Mouse (Mus musculus) G1E (cell line): Measurements from ENCODE around the gene Olfr1411. TPM values are rescaled to one million over a fixed set of nuclear protein-coding genes. Genes with fewer than 3 reads are reported as not detected.

Experiments used
- ATAC-seq: 2 replicates; pipeline ENCODE4 v1.8.0; 2016; ENCODE audit warnings: mild to moderate bottlenecking; ENCODE audit not compliant: insufficient number of reproducible peaks, poor library complexity, low FRiP score, severe bottlenecking; ENCODE audit errors: extremely low read depth
- DNase-seq: peaks from one replicate; pipeline ENCODE4 v3.0.0; 2012; ENCODE audit warnings: low spot score
- H3K27me3 ChIP-seq: 2 replicates; pipeline ENCODE4 v1.6.1; 2012; ENCODE audit warnings: mild to moderate bottlenecking, low read length, inconsistent platforms; ENCODE audit not compliant: insufficient read depth
- H3K36me3 ChIP-seq: replicated peaks from 2 replicates; pipeline ENCODE3; 2012; ENCODE audit warnings: mild to moderate bottlenecking, inconsistent platforms
- H3K4me1 ChIP-seq: 2 replicates; pipeline ENCODE4 v1.6.1; 2012; ENCODE audit warnings: low read depth, low read length, inconsistent platforms, mixed read lengths; ENCODE audit not compliant: insufficient read depth
- H3K4me3 ChIP-seq: 2 replicates; pipeline ENCODE4 v1.5.1; 2012; ENCODE audit warnings: low read depth, mild to moderate bottlenecking, inconsistent platforms, low read length, moderate library complexity, mixed read lengths
- H3K9me3 ChIP-seq: replicated peaks from 2 replicates; pipeline ENCODE4 v1.6.1; 2012; ENCODE audit warnings: inconsistent platforms
- CTCF ChIP-seq: IDR thresholded peaks from 2 replicates; pipeline ENCODE4 v1.5.1; 2012; ENCODE audit warnings: low read depth, low read length, inconsistent platforms, mixed read lengths
- GATA1 ChIP-seq: IDR thresholded peaks from 2 replicates; pipeline ENCODE4 v1.6.1; 2012; ENCODE audit warnings: borderline replicate concordance, low read length, inconsistent platforms, mixed read lengths
- GATA2 ChIP-seq: IDR thresholded peaks from 2 replicates; pipeline ENCODE4 v1.6.1; 2012; ENCODE audit warnings: low read depth, low read length, inconsistent platforms, borderline replicate concordance
- POLR2AphosphoS5 ChIP-seq: IDR thresholded peaks from 2 replicates; pipeline ENCODE4 v1.6.1; 2012; ENCODE audit warnings: low read depth, low read length, inconsistent platforms; ENCODE audit not compliant: insufficient replicate concordance
- TAL1 ChIP-seq: conservative IDR thresholded peaks from 2 replicates; pipeline ENCODE4 v1.6.1; 2012; ENCODE audit warnings: low read depth, low read length, inconsistent platforms, mixed read lengths
- polyA plus RNA-seq: library from polyadenylated mRNA; stranded (reverse); fragments of >175 nt; gene quantifications from 2 replicates; pipeline ENCODE4 v1.2.3, GENCODE M21; 2012
- total RNA-seq, 2 experiments: library from RNA; stranded (forward) in 1 of 2; stranded (reverse) in 1 of 2; fragments of 200-1000 nt in 1 of 2; fragments of >200 nt in 1 of 2; fragmentation: Nextera tagmentation in 1 of 2; gene quantifications; 2 replicates each; pipeline ENCODE4 v1.2.3; 2014 to 2017

Gene Olfr1411
- total and polyA plus RNA-seq, 3 experiments = not detected

DNA sequence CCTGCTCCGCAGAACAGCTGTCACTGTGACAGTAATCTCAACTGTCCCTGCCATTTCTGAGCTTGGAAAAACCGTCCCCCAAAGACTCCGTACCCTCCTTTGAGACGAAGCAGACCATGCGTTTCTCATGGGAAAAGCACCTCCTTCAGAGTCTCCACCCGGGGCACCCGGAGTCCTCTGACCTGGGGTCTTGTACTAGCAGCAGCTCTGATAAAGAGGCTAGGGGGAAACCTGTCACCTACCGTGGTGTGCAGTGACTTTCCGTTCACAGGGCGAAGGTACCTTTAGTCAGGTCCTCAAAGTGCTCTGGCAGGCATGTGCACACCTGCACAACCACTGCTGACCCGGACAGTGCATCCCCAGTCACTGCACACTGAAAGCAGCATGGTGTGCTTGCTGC lies 42.5 kb downstream of the Olfr1411 start:
- Histone ChIP-seq H3K4me3 (no peak overlapping the region), H3K36me3 (peaks cover 61% of the 10 kb centered on the region), H3K4me1 (peaks cover 33% of the 10 kb centered on the region), H3K9me3 (no peaks in the 10 kb centered on the region), H3K27me3 (peaks cover 4% of the 10 kb centered on the region; the same call in 1 of the 2 replicates)
- DNase-seq (no peak), ATAC-seq (no peak)
- no peak for TF ChIP-seq TAL1
- TF ChIP-seq GATA1 = no peak
- no peak for TF ChIP-seq GATA2
- no peak for TF ChIP-seq POLR2AphosphoS5

DNA sequence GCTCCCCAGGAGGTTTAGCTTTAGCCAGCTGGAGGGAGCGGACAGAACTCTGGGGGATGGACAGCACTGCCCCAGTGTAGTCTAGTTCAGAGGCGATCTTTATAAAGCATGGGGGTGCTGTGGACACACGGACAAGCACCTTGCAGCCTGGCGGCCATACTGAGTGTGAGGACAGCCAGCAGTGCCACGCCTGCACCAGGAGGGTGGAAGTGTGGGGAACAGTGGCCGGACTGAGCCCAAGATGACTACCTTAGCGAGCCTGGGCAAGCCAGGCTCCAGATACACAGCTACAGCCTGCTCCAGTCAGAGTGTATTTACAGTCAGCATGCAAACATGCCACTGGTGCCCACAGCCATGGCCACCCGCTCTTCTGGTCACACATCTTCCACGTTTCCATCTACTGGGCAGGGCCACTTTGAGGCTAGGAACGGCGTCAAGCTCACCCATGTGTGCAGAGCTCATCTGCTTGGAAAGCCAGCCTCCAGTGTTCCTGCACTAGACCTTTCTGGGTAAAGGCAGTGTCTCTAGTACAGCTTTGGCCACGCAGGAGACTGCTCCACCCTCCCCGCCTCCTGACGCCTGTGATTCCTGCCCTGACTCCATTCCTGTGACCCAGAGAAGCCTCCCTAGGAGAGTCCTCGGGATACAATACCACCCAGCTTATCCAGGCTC lies 43.4 kb downstream of the Olfr1411 start:
- peaks cover 41% of the 10 kb centered on the region for H3K4me1 ChIP-seq
- TF ChIP-seq POLR2AphosphoS5 = no peak
- no peak for TF ChIP-seq TAL1
- TF ChIP-seq GATA1 = no peak
- TF ChIP-seq CTCF = no peak
- no peak for TF ChIP-seq GATA2
- no peak overlapping the region for H3K4me3 ChIP-seq
- no peaks in the 10 kb centered on the region for H3K27me3 ChIP-seq
- ATAC-seq (no peak), DNase-seq (no peak)
- no peaks in the 10 kb centered on the region for H3K9me3 ChIP-seq
- H3K36me3 ChIP-seq = peaks cover 61% of the 10 kb centered on the region

DNA sequence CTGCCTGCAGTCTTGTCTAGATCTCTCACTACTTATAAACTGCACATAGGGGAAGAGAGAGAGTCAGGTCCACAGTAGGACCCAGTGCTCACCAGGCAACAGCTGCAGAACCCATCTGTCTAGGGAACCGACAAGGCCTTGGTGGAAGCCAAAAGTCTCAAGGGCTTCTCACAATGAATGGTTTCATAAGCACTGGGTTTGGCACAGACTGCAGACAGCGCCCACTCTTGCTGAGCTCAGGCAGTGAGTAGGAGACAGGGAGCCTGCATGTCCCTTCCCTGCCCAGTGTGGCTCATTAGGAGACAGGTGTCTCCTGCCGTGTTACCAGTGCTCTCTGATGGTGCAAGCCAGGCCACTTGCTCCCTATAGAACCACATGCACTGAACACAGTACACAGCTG lies 44.0 kb downstream of the Olfr1411 start:
- no peak overlapping the region for H3K4me3 ChIP-seq
- no peak for ATAC-seq
- H3K27me3 ChIP-seq = no peaks in the 10 kb centered on the region
- H3K4me1 ChIP-seq = peaks cover 45% of the 10 kb centered on the region
- DNase-seq = no peak
- TF ChIP-seq CTCF (no peak), POLR2AphosphoS5 (no peak), GATA1 (no peak), TAL1 (no peak), GATA2 (no peak)
- H3K36me3 ChIP-seq = peaks cover 61% of the 10 kb centered on the region
- no peaks in the 10 kb centered on the region for H3K9me3 ChIP-seq

GRCm38 (mm10) chr1:92638736-92639135 lies 44.5 kb downstream of the Olfr1411 start:
- H3K36me3 ChIP-seq = peaks cover 61% of the 10 kb centered on the region
- DNase-seq (no peak), ATAC-seq (no peak)
- H3K4me1 ChIP-seq = peaks cover 51% of the 10 kb centered on the region
- H3K9me3 ChIP-seq = no peaks in the 10 kb centered on the region
- no peaks in the 10 kb centered on the region; the same call in 1 of the 2 replicates for H3K27me3 ChIP-seq
- H3K4me3 ChIP-seq = no peak overlapping the region
- TF ChIP-seq GATA2 = no peak
- TF ChIP-seq POLR2AphosphoS5 = no peak
- no peak for TF ChIP-seq TAL1
- no peak for TF ChIP-seq CTCF
- no peak for TF ChIP-seq GATA1

- H3K4me1 ChIP-seq = peaks cover 55% of the 10 kb centered on the region
- no peaks in the 10 kb centered on the region for H3K9me3 ChIP-seq
- no peak for DNase-seq
- TF ChIP-seq GATA2 = no peak
- no peak for TF ChIP-seq POLR2AphosphoS5
- no peak for TF ChIP-seq TAL1
- TF ChIP-seq CTCF = no peak
- TF ChIP-seq GATA1 = no peak
- peak overlapping the region; percentile 80; the same call in 1 of the 2 replicates for H3K4me3 ChIP-seq
- peaks cover 52% of the 10 kb centered on the region for H3K36me3 ChIP-seq
- ATAC-seq = no peak
- H3K27me3 ChIP-seq = peaks cover 7% of the 10 kb centered on the region
These were observed 46.2 kb downstream of the Olfr1411 start for GRCm38 (mm10) chr1:92640393-92640792.

DNA sequence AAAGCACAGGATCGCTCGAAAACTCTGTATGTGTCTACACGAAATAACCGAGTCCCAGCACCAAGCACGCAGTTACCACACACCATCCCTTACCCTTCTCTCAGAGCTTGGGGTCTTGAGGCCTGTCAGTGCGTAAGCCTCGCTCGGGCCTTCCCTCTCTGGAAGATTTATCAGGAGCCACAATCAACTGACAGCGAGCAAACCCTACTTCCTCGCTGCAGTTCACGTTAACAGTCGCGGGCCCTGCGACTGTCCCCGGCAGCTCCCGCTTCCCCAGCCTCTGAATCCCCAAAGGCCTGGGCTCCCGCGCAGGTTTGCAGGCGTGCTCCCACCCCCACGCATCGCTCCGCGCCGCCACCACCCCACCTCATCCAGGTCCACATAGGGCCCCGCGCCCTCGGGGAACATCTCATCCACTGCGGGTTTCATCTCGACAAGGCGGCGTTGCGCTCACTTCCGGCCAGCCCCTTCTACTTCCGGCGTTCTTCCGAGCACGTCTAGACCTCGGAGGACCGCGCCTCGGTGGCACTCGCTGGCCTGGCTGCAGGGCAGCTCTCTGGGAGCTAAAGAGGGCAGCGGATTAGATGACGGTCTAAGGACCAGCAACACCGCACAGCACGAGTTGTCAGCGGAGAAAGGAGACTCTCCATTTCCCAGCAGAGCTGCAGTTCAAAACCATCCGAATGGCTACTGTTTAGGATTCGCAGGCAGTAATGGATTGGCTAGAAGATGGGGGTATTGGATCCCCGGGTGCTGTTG lies 47.5 kb downstream of the Olfr1411 start, which contains the start of gene Cops9:
Cops9 (minus strand) TSS at position 472 of the 759 bp plus-strand sequence.
- TF ChIP-seq POLR2AphosphoS5 (no peak), TAL1 (no peak), GATA1 (no peak), GATA2 (no peak), CTCF (no peak)
- peaks cover 18% of the 10 kb centered on the region for H3K27me3 ChIP-seq
- H3K4me1 ChIP-seq = peaks cover 52% of the 10 kb centered on the region
- H3K4me3 ChIP-seq = peak within 1 kb of the TSS; percentile 80
- DNase-seq = peak; percentile 89
- H3K9me3 ChIP-seq = no peaks in the 10 kb centered on the region
- ATAC-seq = peak; percentile 92
- H3K36me3 ChIP-seq = peaks cover 41% of the 10 kb centered on the region
